Mouse (Mus musculus) embryonic facial prominence, embryonic 12.5 days (tissue): ENCODE data around the gene Stk38. TPM values are rescaled to one million over a fixed set of nuclear protein-coding genes. Genes with fewer than 3 reads are reported as not detected.

Experiments used
- ATAC-seq: fragments of 200-750 bp; cut with Nextera tagmentation; 2 replicates; pipeline ENCODE4 v1.8.0; 2017; ENCODE audit not compliant: insufficient number of reproducible peaks, insufficient read depth, low FRiP score, low TSS enrichment
- H3K27ac ChIP-seq: fragments of 300-500 bp; sonication (generic); 2 replicates; pipeline ENCODE4 v1.5.1; 2016; ENCODE audit warnings: mild to moderate bottlenecking
- H3K27me3 ChIP-seq: fragments of 300-500 bp; sonication (generic); 2 replicates; pipeline ENCODE4 v1.6.1; 2016; ENCODE audit warnings: mild to moderate bottlenecking, moderate library complexity
- H3K36me3 ChIP-seq: fragments of 300-500 bp; sonication (generic); 2 replicates; pipeline ENCODE4 v1.6.1; 2016; ENCODE audit warnings: mild to moderate bottlenecking
- H3K4me1 ChIP-seq: fragments of 300-500 bp; sonication (generic); 2 replicates; pipeline ENCODE4 v1.6.1; 2016
- H3K4me2 ChIP-seq: fragments of 300-500 bp; sonication (generic); replicated peaks from 2 replicates; pipeline ENCODE4 v1.6.1; 2016; ENCODE audit warnings: mild to moderate bottlenecking, moderate library complexity
- H3K4me3 ChIP-seq: fragments of 300-500 bp; sonication (generic); 2 replicates; pipeline ENCODE4 v1.5.1; 2016; ENCODE audit warnings: mild to moderate bottlenecking
- H3K9ac ChIP-seq: fragments of 300-500 bp; sonication (generic); 2 replicates; pipeline ENCODE4 v1.6.1; 2016; ENCODE audit warnings: mild to moderate bottlenecking, moderate library complexity
- H3K9me3 ChIP-seq: fragments of 300-500 bp; sonication (generic); 2 replicates; pipeline ENCODE4 v1.6.1; 2016; ENCODE audit warnings: mild to moderate bottlenecking, moderate library complexity
- WGBS: fragments of 180-500 bp; shearing (Covaris S2); methylation state at CpG from one replicate; pipeline ENCODE4 v1.1.7; 2016; 5-methylcytosine and 5-hydroxymethylcytosine counted together
- polyA plus RNA-seq: library from polyadenylated mRNA; unstranded; fragments of >200 nt; fragmentation: Nextera tagmentation; extraction: Ambion mirVana; gene quantifications from 2 replicates; pipeline ENCODE4 v1.2.1, GENCODE M21; 2016

Stk38 gene
- polyA plus RNA-seq, 1 experiment from 2014 or later = 136 TPM

- no peak overlapping the region for H3K4me2 ChIP-seq
- H3K4me3 ChIP-seq = no peak overlapping the region
- H3K9ac ChIP-seq = no peak overlapping the region
- no peaks in the 10 kb centered on the region for H3K27me3 ChIP-seq
- no peak for ATAC-seq
- peaks cover 77% of the 10 kb centered on the region for H3K36me3 ChIP-seq
- H3K27ac ChIP-seq = no peak overlapping the region
- H3K4me1 ChIP-seq = 0 out of 2 replicates have a peak, but pooled peaks cover 3% of the 10 kb centered on the region
- no peaks in the 10 kb centered on the region for H3K9me3 ChIP-seq
- 47% methylated on average over 4 of the region's 4 CpGs for WGBS
Observed at GRCm38 (mm10) chr17:28982591-28982990, 25.2 kb downstream of the Stk38 start.

- no peak overlapping the region for H3K4me3 ChIP-seq
- no peak for ATAC-seq
- no peak overlapping the region for H3K27ac ChIP-seq
- no peak overlapping the region for H3K4me2 ChIP-seq
- peaks cover 75% of the 10 kb centered on the region for H3K36me3 ChIP-seq
- 69% methylated on average over 4 of the region's 4 CpGs for WGBS
- H3K4me1 ChIP-seq = 0 out of 2 replicates have a peak, but pooled peaks cover 3% of the 10 kb centered on the region
- no peak overlapping the region for H3K9ac ChIP-seq
- H3K27me3 ChIP-seq = no peaks in the 10 kb centered on the region
- H3K9me3 ChIP-seq = no peaks in the 10 kb centered on the region
Observed at GRCm38 (mm10) chr17:28981081-28981480, 26.7 kb downstream of the Stk38 start.

- Histone ChIP-seq H3K9ac (no peak overlapping the region), H3K9me3 (no peaks in the 10 kb centered on the region), H3K4me2 (no peak overlapping the region), H3K36me3 (peaks cover 80% of the 10 kb centered on the region), H3K27ac (no peak overlapping the region), H3K4me1 (0 out of 2 replicates have a peak, but pooled peaks cover 3% of the 10 kb centered on the region), H3K4me3 (no peak overlapping the region), H3K27me3 (no peaks in the 10 kb centered on the region)
- no peak for ATAC-seq
- WGBS = 92% methylated on average over 4 of the region's 4 CpGs
Observed at GRCm38 (mm10) chr17:28979091-28979490, 28.7 kb downstream of the Stk38 start.

- no peaks in the 10 kb centered on the region for H3K9me3 ChIP-seq
- H3K27me3 ChIP-seq = no peaks in the 10 kb centered on the region
- H3K36me3 ChIP-seq = peaks cover 96% of the 10 kb centered on the region
- no peak for ATAC-seq
- no peaks in the 10 kb centered on the region for H3K4me1 ChIP-seq
- H3K27ac ChIP-seq = no peak overlapping the region
- no peak overlapping the region for H3K9ac ChIP-seq
- H3K4me2 ChIP-seq = no peak overlapping the region
- no peak overlapping the region for H3K4me3 ChIP-seq
Observed at GRCm38 (mm10) chr17:28970122-28970521, 37.7 kb downstream of the Stk38 start.

GRCm38 (mm10) chr17:28967021-28967610 lies 40.7 kb downstream of the Stk38 start:
- no peak overlapping the region for H3K9ac ChIP-seq
- no peaks in the 10 kb centered on the region for H3K9me3 ChIP-seq
- H3K36me3 ChIP-seq = peaks cover 96% of the 10 kb centered on the region
- no peak overlapping the region for H3K4me3 ChIP-seq
- ATAC-seq = no peak
- WGBS = 81% methylated on average over 11 of the region's 11 CpGs
- H3K27me3 ChIP-seq = no peaks in the 10 kb centered on the region
- no peak overlapping the region for H3K27ac ChIP-seq
- no peaks in the 10 kb centered on the region for H3K4me1 ChIP-seq
- H3K4me2 ChIP-seq = no peak overlapping the region

GRCm38 (mm10) chr17:28961596-28961995 lies 46.2 kb downstream of the Stk38 start:
- 89% methylated on average over 10 of the region's 10 CpGs for WGBS
- Histone ChIP-seq H3K27me3 (no peaks in the 10 kb centered on the region), H3K9me3 (no peaks in the 10 kb centered on the region), H3K27ac (no peak overlapping the region), H3K4me1 (no peaks in the 10 kb centered on the region), H3K4me3 (no peak overlapping the region), H3K4me2 (no peak overlapping the region), H3K36me3 (peaks cover 65% of the 10 kb centered on the region), H3K9ac (no peak overlapping the region)
- ATAC-seq = no peak

GRCm38 (mm10) chr17:28960597-28960996 lies 47.2 kb downstream of the Stk38 start:
- Histone ChIP-seq H3K4me3 (no peak overlapping the region), H3K27me3 (no peaks in the 10 kb centered on the region), H3K4me2 (no peak overlapping the region), H3K9ac (no peak overlapping the region), H3K9me3 (no peaks in the 10 kb centered on the region), H3K4me1 (no peaks in the 10 kb centered on the region), H3K27ac (no peak overlapping the region), H3K36me3 (peaks cover 55% of the 10 kb centered on the region)
- no peak for ATAC-seq
- 80% methylated on average over 10 of the region's 10 CpGs for WGBS

- ATAC-seq = no peak
- no peak overlapping the region for H3K27ac ChIP-seq
- no peak overlapping the region for H3K9ac ChIP-seq
- H3K4me2 ChIP-seq = peak overlapping the region; percentile 88; the same call in 1 of the 2 replicates
- no peaks in the 10 kb centered on the region for H3K27me3 ChIP-seq
- H3K36me3 ChIP-seq = peaks cover 18% of the 10 kb centered on the region
- peaks cover 15% of the 10 kb centered on the region for H3K4me1 ChIP-seq
- no peaks in the 10 kb centered on the region; the same call in 1 of the 2 replicates for H3K9me3 ChIP-seq
- 98% methylated on average over 9 of the region's 9 CpGs for WGBS
- no peak overlapping the region for H3K4me3 ChIP-seq
Observed at GRCm38 (mm10) chr17:28954416-28954815, 53.4 kb downstream of the Stk38 start.

GRCm38 (mm10) chr17:28953251-28953650 lies 54.5 kb downstream of the Stk38 start:
- no peak for ATAC-seq
- H3K27me3 ChIP-seq = no peaks in the 10 kb centered on the region
- H3K4me2 ChIP-seq = peak overlapping the region; percentile 88
- WGBS = 22% methylated on average over 9 of the region's 9 CpGs
- H3K4me3 ChIP-seq = peak overlapping the region; percentile 74
- peaks cover 15% of the 10 kb centered on the region for H3K4me1 ChIP-seq
- no peaks in the 10 kb centered on the region; the same call in 1 of the 2 replicates for H3K9me3 ChIP-seq
- H3K27ac ChIP-seq = peak overlapping the region; percentile 98
- peaks cover 16% of the 10 kb centered on the region for H3K36me3 ChIP-seq
- peak overlapping the region; percentile 72 for H3K9ac ChIP-seq

GRCm38 (mm10) chr17:28951831-28952799 lies 55.7 kb downstream of the Stk38 start, which contains the start of gene Kctd20:
Gene Kctd20 (plus strand): TSS chr17:28951950.
- ATAC-seq = peak; percentile 76

GRCm38 (mm10) chr17:28950751-28951150 lies 57.0 kb downstream of the Stk38 start:
- no peak for ATAC-seq
- peaks cover 8% of the 10 kb centered on the region for H3K36me3 ChIP-seq
- H3K27ac ChIP-seq = no peak overlapping the region
- no peak overlapping the region for H3K9ac ChIP-seq
- no peaks in the 10 kb centered on the region for H3K27me3 ChIP-seq
- no peaks in the 10 kb centered on the region; the same call in 1 of the 2 replicates for H3K9me3 ChIP-seq
- no peak overlapping the region for H3K4me2 ChIP-seq
- H3K4me3 ChIP-seq = no peak overlapping the region
- 68% methylated on average over 4 of the region's 4 CpGs for WGBS
- H3K4me1 ChIP-seq = peaks cover 15% of the 10 kb centered on the region

More at GRCm38 (mm10) chr17:28951831-28952799, 55.7 kb downstream of the Stk38 start, which contains the start of gene Kctd20:
- Histone ChIP-seq H3K9me3 (no peaks in the 10 kb centered on the region; the same call in 1 of the 2 replicates), H3K4me3 (peak within 1 kb of the TSS; percentile 74), H3K27ac (peak within 1 kb of the TSS; percentile 98), H3K9ac (peak within 1 kb of the TSS; percentile 72), H3K27me3 (no peaks in the 10 kb centered on the region), H3K4me2 (peak within 1 kb of the TSS; percentile 88), H3K36me3 (peaks cover 8% of the 10 kb centered on the region), H3K4me1 (peaks cover 15% of the 10 kb centered on the region)
- 2% methylated on average over 51 of the region's 80 CpGs for WGBS
